Mouse (Mus musculus): ENCODE results near the gene Zmat3.
A peak's percentile ranks its signal among the peaks of the same experiment; 100 is the strongest.

Gene Zmat3

DNA sequence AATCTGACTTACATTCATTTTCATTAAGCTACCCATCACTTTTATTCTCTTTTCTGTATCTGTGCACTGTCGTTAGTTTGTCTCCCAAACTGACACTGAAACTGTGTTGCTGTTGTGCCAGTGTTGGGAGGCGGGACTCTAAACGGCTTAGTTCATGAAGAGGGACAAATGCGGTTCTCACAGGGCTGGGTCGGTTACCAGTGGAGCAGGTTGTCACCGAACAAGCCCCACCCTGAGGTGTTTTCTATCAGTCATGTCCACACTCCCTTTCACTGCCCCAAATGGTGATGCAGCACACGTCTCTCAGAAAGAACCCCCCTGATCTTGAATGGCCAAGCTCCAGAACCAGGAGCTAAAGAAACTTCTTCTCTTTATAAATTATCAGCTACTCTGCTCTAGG lies 6.1 kb upstream of the Zmat3 start:
- DNase-seq (ENCODE audit: low spot score), result no peak

- no peak for DNase-seq (ENCODE audit: low spot score)
Measured at GRCm38 (mm10) chr3:32367516-32367915, 1.7 kb upstream of the Zmat3 start.

DNA sequence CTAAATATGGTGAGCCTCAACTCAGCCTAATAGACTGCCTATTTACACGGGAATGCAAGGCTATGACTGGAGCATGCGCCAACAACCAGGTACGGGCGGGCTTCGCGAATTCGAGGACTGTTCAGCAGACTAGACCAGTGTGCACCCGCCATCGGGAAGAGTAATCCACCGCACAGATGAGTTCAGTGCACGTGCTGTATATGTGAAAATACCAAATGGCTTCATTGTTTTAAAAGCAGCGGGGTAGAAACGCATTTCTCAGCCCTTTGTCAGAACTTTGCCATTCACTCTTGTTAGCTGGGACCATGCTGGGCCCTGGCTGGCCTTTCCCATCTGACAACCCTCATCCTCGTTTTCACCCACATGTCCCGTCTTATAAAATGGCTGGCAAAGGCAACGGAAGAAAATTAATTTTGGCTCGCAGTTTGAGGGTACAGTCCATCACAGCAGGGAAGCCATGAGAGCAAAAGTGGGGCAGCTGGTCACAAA lies 476 bp upstream of the Zmat3 start:
- DNase-seq (ENCODE audit: low spot score), result no peak

DNA sequence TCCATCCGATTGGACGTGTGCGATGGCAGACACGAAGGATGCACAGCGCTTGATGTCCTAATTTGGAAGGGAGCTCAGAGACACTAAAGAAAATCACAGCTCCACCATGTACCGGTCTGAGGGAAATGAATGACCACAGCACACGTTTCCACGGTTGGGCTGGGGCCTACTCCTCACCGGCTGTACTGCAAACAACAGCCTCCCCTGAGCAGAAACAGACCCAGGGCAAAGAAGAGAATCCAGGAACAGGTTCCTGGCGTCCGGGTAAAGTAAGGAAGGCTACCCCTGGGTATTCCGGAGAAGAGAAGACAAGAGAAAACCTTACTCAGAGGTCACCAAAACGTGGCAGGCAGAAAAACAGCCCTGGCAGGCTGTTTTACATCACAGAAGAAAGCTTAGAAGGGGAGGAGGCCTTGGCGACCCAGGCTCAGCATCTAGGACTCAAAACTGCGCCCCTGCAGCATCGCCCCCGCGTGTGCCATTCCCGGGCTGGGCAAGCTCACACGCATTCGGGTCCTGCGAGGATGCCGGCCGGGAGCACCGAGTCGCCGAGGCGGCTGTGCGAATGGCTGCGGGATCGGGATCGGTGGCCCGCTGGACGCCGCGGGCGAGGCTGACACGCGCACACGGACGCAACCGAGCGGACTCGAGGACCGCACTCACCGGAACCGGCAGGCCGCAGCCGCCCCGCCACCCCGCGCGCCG lies 821 bp downstream of the Zmat3 start:
- DNase-seq (ENCODE audit: low spot score), result peak; percentile 47

DNA sequence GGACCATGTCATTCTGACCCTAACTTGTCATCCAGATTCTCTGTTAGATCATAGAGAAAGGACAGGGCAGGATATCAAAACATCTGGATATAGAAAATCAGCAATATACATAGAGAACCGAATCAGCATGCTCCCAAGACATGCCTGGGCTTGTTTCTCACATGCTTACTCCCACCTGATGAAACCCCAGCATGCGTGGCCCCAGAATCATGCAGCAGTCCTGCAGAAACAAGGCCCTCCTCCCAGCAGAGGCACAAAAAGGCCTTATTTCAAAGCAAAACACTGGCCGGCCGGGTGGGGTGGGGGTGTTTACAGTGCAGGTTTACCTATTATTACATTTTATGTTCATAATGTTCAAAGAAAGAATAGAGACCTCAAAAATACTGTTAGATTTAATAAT lies 1.6 kb downstream of the Zmat3 start:
- no peak for DNase-seq (ENCODE audit: low spot score)

DNA sequence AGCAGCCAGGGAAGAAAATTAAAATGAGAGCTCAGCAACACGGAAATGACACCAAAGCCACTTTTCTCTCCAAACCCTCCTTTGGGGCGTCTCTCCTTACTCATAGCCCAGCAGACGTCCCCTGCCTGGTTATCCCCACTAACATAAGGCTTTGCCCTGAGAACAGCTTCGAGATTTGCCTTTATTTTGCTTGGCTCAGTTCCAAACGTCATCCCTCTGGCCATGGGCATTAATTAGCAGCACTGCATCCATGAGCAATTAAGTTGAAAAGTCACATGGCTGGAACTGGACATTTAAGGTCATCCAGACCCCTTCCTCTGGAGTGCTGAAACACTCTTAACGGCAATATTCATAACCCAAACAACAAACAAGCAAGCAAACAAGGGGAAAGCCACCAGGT lies 4.6 kb downstream of the Zmat3 start:
- DNase-seq (ENCODE audit: low spot score), result no peak

DNA sequence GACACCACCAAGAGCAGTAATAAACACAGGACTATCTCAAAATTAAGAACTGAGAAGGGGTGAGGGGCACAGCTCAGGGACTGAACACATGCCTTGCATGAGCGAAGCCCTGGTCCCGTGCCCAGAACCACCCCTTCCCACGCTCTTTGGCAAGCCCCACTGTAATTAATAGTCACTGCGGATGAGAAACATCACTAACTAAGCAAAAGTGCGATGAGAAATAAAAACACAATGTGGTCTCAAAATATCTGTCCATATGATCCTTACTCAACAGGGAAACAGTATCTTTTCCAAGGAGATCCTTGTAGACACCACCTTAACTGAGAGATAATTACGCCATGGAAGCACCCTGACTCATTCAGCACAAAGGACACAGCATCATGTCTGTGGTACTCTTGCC lies 17.9 kb downstream of the Zmat3 start:
- peak; percentile 29 for DNase-seq (ENCODE audit: low spot score)

DNA sequence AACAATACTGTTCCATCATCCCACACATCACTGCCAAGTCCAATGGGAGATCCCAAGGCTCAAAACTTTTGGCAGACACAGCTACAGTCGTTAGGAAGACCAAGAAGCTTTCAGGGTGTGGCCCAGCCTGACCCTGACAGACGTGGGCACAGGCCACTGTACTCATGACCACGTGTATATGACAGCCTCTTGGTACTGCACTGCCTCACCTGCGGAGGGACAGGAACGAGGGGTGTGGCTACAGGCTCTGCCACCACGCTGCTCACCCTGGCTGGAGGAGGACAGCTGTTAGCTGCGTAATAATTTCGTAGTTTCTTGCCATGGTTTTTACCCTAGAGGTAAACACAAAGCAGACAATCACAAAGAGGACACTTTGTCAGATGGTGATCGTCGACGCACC lies 20.6 kb downstream of the Zmat3 start:
- no peak for DNase-seq (ENCODE audit: low spot score)

DNA sequence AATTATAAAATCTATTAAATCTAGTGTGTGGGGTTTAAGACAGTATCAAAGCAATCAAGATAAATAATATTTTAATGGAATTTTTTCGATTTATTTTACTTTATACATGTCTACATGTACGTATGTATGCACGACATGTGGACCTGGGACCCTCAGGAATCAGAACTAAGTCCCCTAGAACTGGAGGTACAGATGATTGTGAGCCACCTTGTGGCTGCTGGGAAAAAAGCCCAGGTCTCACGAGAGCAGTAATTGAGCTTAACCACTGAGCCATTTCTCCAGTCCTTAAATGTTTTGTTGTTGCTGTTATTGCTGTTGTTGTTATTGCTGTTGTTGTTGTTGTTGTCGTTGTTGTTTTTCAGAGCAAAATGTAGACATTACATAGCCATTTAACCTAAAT lies 21.0 kb downstream of the Zmat3 start:
- no peak for DNase-seq (ENCODE audit: low spot score)

DNA sequence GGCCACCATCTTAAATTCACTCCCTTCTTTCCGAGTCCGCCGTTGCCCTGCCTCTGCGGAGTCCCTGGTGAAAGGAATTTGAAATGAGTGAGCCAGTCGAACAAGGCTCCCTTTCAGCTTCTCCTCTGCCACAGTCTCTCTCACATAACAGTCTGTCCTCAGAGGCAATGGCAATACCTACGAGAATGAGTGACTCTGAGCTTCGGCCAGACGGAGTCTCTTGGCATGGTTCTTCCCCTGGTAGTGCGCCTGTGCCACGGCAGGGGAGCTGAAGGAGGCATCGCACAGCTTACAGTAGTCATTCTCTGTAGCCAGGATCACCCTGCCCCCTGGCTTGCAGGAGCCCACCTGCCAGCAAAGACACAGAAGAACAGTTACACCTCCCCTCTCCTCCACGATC lies 22.4 kb downstream of the Zmat3 start:
- DNase-seq (ENCODE audit: low spot score), result no peak

GRCm38 (mm10) chr3:32341434-32341833 lies 24.4 kb downstream of the Zmat3 start:
- DNase-seq (ENCODE audit: low spot score), result no peak

DNA sequence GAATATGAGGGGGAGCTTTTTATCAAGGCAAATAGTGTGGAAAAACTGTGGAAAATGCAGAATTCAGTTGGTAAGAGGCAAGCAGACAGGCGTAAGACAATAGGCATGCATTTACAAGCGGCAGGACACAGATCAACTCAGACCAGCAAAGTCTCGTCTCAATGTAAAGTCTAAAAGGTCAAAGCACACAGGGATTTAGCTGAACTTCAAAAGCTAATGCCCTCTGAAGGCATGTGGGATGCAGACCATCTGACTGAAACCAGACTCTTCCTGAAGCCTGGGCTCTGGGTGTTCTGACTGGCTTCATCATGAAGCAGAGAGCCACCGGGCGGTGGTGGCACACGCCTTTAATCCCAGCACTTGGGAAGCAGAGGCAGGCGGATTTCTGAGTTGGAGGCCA lies 27.6 kb downstream of the Zmat3 start:
- DNase-seq (ENCODE audit: low spot score), result no peak

GRCm38 (mm10) chr3:32337770-32338169 lies 28.0 kb downstream of the Zmat3 start:
- no peak for DNase-seq (ENCODE audit: low spot score)

DNA sequence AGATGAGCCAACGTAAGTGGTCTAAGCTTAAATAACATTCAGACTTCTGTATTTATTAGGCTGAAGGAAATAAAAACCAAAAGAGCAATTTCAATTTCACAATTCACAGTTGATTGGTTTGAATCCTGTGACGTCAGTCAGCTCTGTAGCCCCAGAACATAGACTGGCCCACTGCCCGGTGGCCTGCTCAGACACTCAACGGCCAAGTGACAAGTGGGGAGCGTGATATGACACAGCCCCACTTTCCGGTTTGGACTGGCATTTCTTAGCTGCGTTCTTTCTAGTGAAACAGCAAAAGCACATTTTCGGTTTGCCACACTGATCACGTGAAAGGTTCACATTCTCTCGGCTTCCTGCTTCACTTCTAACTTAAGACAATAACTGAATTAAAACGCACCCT lies 30.9 kb downstream of the Zmat3 start:
- no peak for DNase-seq (ENCODE audit: low spot score)

- DNase-seq (ENCODE audit: low spot score), result peak; percentile 95
Measured at GRCm38 (mm10) chr3:32333456-32334086, 32.2 kb downstream of the Zmat3 start.

DNA sequence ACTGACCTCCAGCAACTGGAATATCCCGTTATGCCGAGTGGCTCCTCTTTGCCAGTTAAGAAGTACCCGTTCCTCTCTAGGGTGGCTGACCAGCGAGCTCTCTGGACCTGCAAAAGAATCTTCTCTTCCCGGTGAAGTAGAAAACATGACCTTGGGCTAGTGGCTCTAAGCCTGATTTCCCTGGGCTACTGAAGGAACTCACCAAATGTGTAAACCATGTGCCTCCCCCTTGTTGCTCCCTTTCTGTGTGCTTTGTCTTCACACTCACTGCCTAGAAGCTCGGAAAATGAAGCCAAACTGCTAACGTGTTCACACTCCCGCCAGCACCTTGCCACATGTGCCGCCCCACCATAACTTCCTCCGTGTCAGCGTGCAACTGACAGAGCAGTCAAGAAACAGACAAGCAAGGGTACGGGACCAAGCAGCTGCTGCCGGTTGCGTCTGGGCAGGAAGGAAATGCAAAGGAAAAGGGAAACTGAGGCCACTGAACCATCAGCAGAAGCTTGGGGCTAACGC lies 47.9 kb downstream of the Zmat3 start:
- DNase-seq (ENCODE audit: low spot score), result no peak

GRCm38 (mm10) chr3:32317165-32317900 lies 48.5 kb downstream of the Zmat3 start:
- DNase-seq (ENCODE audit: low spot score), result no peak

DNA sequence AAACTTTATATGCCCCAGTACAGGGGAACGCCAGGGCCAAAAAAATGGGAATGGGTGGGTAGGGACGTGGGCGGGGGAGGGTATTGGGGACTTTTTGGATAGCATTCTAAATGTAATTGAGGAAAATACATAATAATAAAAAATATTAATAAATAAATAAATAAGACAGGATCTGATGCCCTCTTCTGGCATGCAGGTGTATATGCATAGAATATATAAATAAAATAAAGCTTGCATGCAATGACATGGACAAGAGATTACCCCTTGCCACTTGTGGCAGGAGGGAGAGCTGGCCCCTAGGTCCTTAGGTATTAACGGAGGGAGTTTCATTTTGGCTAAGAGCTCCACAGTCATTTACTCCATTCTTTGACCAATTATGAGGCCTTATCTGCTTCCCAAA lies 51.1 kb downstream of the Zmat3 start:
- DNase-seq (ENCODE audit: low spot score), result no peak

DNA sequence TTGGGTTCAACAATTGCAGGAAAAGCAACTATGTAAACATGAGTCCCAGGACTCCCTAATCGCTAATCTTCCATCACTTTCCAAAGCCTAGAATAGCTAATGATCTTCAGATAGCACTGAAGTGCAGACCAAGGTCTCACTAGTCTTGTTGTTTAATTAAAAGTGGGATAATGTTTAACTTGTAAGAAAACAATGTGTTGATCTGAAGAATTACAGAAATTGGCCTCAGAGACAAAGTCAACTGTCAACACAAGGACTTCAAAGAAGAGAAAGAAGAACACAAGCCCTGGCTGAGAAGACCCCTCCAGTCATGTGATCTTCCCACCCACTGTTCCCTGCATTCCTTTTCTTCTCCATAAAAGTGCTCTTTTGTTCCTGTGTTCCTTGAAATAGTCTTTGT lies 61.6 kb downstream of the Zmat3 start:
- no peak for DNase-seq (ENCODE audit: low spot score)

- no peak for DNase-seq (ENCODE audit: low spot score)
Measured at GRCm38 (mm10) chr3:32292001-32292400, 73.8 kb downstream of the Zmat3 start.

Measured in adipocyte (in vitro differentiated cells).